Mouse (Mus musculus) megakaryocyte-erythroid progenitor cell, adult 5-6 weeks (primary cell): ENCODE measurements around the gene Eif2b1. TPM values are rescaled to one million over a fixed set of nuclear protein-coding genes. Genes with fewer than 3 reads are reported as not detected.

ENCODE experiments used
- ATAC-seq: replicated peaks from 2 replicates; pipeline ENCODE4 v1.8.0; 2016; ENCODE audit warnings: mild to moderate bottlenecking, inconsistent platforms; ENCODE audit not compliant: severe bottlenecking, poor library complexity, low FRiP score, low TSS enrichment
- total RNA-seq, 2 experiments: library from RNA; stranded (forward) in 1 of 2; stranded (reverse) in 1 of 2; fragments of 200-1000, 215-1000 nt in 1 of 2; fragments of >200 nt in 1 of 2; fragmentation: Nextera tagmentation in 1 of 2; gene quantifications; 2 replicates each; pipeline ENCODE4 v1.2.3; 2014 to 2017

Eif2b1 gene
- total RNA-seq, 2 experiments from 2014 or later, result 57.5 to 86.1 TPM

DNA sequence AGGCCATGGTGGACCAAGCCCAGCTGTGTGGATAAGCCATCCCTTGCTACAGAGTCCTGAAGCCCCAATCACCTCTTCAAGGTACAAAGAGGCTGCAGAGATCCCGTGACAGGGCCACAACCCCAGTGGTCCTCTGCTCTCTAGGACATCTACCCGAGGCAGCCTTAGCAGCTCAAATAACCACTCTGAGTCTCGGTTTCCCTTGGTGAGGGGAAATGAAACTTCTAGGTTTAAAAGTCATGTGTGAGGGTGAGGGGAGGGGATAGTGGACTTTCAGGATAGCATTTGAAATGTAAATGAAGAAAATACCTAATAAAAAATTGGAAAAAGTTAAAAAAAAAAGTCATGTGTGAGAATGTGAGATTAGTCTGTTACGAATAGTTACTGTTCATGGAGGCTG lies 57.3 kb downstream of the Eif2b1 start:
- no peak for ATAC-seq

Other genes with a start within 250 kb of the Eif2b1 start
- gene Cdk2ap1, start 216.0 kb downstream of the Eif2b1 start, total RNA-seq (2014; fragmentation: Nextera tagmentation), result 300 and 366 TPM in 2 replicates
- gene Cdk2ap1, start 216.0 kb downstream of the Eif2b1 start, total RNA-seq (2017), result 205 and 275 TPM in 2 replicates
- gene Sbno1, start 153.1 kb downstream of the Eif2b1 start, total RNA-seq (2014; fragmentation: Nextera tagmentation), result 131 and 149 TPM in 2 replicates
- gene Sbno1, start 153.1 kb downstream of the Eif2b1 start, total RNA-seq (2017), result 255 and 297 TPM in 2 replicates
- gene Kmt5a, start 139.2 kb downstream of the Eif2b1 start, total RNA-seq (2014; fragmentation: Nextera tagmentation), result 177 and 250 TPM in 2 replicates
- gene Kmt5a, start 139.2 kb downstream of the Eif2b1 start, total RNA-seq (2017), result 187 and 201 TPM in 2 replicates
- gene Rilpl2, start 100.8 kb downstream of the Eif2b1 start, total RNA-seq (2014; fragmentation: Nextera tagmentation), result 16.1 and 18.0 TPM in 2 replicates
- gene Rilpl2, start 100.8 kb downstream of the Eif2b1 start, total RNA-seq (2017), result 13.8 and 19.0 TPM in 2 replicates
- 6.1 and 9.4 TPM in 2 replicates for gene Snrnp35, start 96.0 kb downstream of the Eif2b1 start, total RNA-seq (2014; fragmentation: Nextera tagmentation)
- 3.2 and 11.1 TPM in 2 replicates for gene Snrnp35, start 96.0 kb downstream of the Eif2b1 start, total RNA-seq (2017)
- gene Rilpl1, start 47.7 kb downstream of the Eif2b1 start, total RNA-seq (2014; fragmentation: Nextera tagmentation), result 2.4 TPM in 1 of 2 replicates, not detected in the other
- 2.2 and 6.6 TPM in 2 replicates for gene Rilpl1, start 47.7 kb downstream of the Eif2b1 start, total RNA-seq (2017)
- gene Tmed2, start 38.4 kb downstream of the Eif2b1 start, total RNA-seq (2014; fragmentation: Nextera tagmentation), result 300 and 349 TPM in 2 replicates
- gene Tmed2, start 38.4 kb downstream of the Eif2b1 start, total RNA-seq (2017), result 809 and 870 TPM in 2 replicates
- gene Ddx55, start 26.3 kb downstream of the Eif2b1 start, total RNA-seq (2014; fragmentation: Nextera tagmentation), result 27.4 and 28.9 TPM in 2 replicates
- gene Ddx55, start 26.3 kb downstream of the Eif2b1 start, total RNA-seq (2017), result 24.3 and 27.6 TPM in 2 replicates
- gene Gtf2h3, start within 50 bp of the Eif2b1 start, total RNA-seq (2014; fragmentation: Nextera tagmentation), result 43.2 and 61.5 TPM in 2 replicates
- gene Gtf2h3, start within 50 bp of the Eif2b1 start, total RNA-seq (2017), result 71.7 and 80.0 TPM in 2 replicates
- gene Atp6v0a2, start 49.4 kb upstream of the Eif2b1 start, total RNA-seq (2014; fragmentation: Nextera tagmentation), result 25.7 and 28.3 TPM in 2 replicates
- gene Atp6v0a2, start 49.4 kb upstream of the Eif2b1 start, total RNA-seq (2017), result 18.2 and 19.2 TPM in 2 replicates
- not detected in 2 replicates for gene Dnah10, start 146.0 kb upstream of the Eif2b1 start, total RNA-seq (2014; fragmentation: Nextera tagmentation)
- gene Dnah10, start 146.0 kb upstream of the Eif2b1 start, total RNA-seq (2017), result not detected in 2 replicates